Mouse (Mus musculus) intestine, postnatal 0 days (tissue): Measurements from ENCODE around the gene Ccl25. TPM values are rescaled to one million over a fixed set of nuclear protein-coding genes. Genes with fewer than 3 reads are reported as not detected.

Source experiments
- ATAC-seq: fragments of 200-750 bp; cut with Nextera tagmentation; 2 replicates; pipeline ENCODE4 v1.8.0; 2017; ENCODE audit warnings: mild to moderate bottlenecking, moderate TSS enrichment, moderate library complexity
- H3K27ac ChIP-seq: fragments of 300-500 bp; sonication (generic); 2 replicates; pipeline ENCODE4 v1.5.1; 2014; ENCODE audit warnings: mild to moderate bottlenecking, low read depth, low read length, moderate library complexity
- H3K27me3 ChIP-seq: fragments of 300-500 bp; sonication (generic); replicated peaks from 2 replicates; pipeline ENCODE4 v1.6.1; 2014; ENCODE audit warnings: low read length, mixed read lengths; ENCODE audit not compliant: control insufficient read depth, insufficient read depth
- H3K36me3 ChIP-seq: fragments of 300-500 bp; sonication (generic); 2 replicates; pipeline ENCODE4 v1.6.1; 2014; ENCODE audit warnings: mild to moderate bottlenecking, moderate library complexity; ENCODE audit not compliant: control insufficient read depth, insufficient read depth
- H3K4me1 ChIP-seq: fragments of 300-500 bp; sonication (generic); replicated peaks from 2 replicates; pipeline ENCODE4 v1.6.1; 2014; ENCODE audit warnings: antibody characterized with exemption, low read length, mixed read lengths; ENCODE audit not compliant: control insufficient read depth, insufficient read depth
- H3K4me2 ChIP-seq: fragments of 300-500 bp; sonication (generic); replicated peaks from 2 replicates; pipeline ENCODE4 v1.6.1; 2014; ENCODE audit warnings: low read depth, mild to moderate bottlenecking, moderate library complexity
- H3K4me3 ChIP-seq: fragments of 300-500 bp; sonication (generic); 2 replicates; pipeline ENCODE4 v1.5.1; 2014; ENCODE audit warnings: low read depth, low read length
- H3K9ac ChIP-seq: fragments of 300-500 bp; sonication (generic); 2 replicates; pipeline ENCODE4 v1.6.1; 2014; ENCODE audit warnings: mild to moderate bottlenecking, low read depth, low read length
- H3K9me3 ChIP-seq: fragments of 300-500 bp; sonication (generic); 2 replicates; pipeline ENCODE4 v1.6.1; 2016; ENCODE audit warnings: mixed run types; ENCODE audit not compliant: control insufficient read depth
- CTCF ChIP-seq: sonication (generic); IDR thresholded peaks from 2 replicates; pipeline ENCODE4 v1.5.1; 2016; ENCODE audit warnings: low read depth, mild to moderate bottlenecking, control low read depth, antibody characterized with exemption, moderate library complexity
- WGBS: fragments of 180-500 bp; shearing (Covaris S2); extraction: QIAGEN DNeasy Blood & Tissue Kit; methylation state at CpG from one replicate; pipeline ENCODE4 v1.1.7; 2014; 5-methylcytosine and 5-hydroxymethylcytosine counted together
- polyA plus RNA-seq: library from polyadenylated mRNA; unstranded; fragments of >200 nt; fragmentation: Nextera tagmentation; extraction: Ambion mirVana; gene quantifications from 2 replicates; pipeline ENCODE4 v1.2.1, GENCODE M21; 2015

Gene Ccl25
- polyA plus RNA-seq, 1 experiment from 2014 or later = 190 TPM

DNA sequence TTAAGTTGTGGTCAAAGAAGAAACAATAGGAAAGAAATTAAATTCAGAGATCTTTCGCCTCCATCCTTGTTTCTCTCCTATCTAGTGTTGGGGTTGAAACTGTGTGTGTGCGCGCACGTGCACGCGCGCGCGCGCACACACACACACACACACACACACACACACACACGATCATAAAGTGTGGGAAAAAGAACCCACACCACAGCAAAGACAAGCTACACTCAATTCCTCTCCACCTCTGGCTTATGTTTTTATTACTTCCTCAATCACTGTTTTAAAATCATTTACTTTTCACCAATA is 5.5 kb upstream of the Ccl25 start:
- no peak for ATAC-seq
- Histone ChIP-seq H3K36me3 (peaks cover 3% of the 10 kb centered on the region; the same call in 1 of the 2 replicates), H3K27me3 (no peaks in the 10 kb centered on the region), H3K4me3 (no peak overlapping the region), H3K27ac (no peak overlapping the region), H3K4me2 (no peak overlapping the region), H3K9ac (no peak overlapping the region), H3K9me3 (no peaks in the 10 kb centered on the region), H3K4me1 (0 out of 2 replicates have a peak, but pooled peaks cover 5% of the 10 kb centered on the region)
- 84% methylated on average over 11 of the region's 11 CpGs for WGBS
- no peak for TF ChIP-seq CTCF

DNA sequence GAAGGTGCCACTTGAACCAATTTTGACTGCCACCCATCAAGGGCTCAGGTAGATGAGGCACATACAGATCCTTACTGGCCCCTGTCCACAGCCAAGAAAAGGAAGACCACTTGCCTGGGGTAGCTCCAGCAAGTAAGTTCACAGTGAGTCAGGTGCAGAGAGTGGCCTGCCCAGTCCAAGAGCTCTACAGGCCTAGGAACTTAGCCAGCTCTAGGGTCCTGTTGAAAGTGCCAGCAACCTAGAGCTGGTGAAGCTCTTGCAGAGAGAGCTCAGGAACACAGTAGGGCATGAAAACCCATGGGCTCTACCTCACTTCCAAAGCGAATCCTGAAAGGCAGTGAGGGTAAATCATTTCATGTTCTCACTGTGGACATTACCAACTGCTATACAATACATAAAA is 4.6 kb upstream of the Ccl25 start:
- 0 out of 2 replicates have a peak, but pooled peaks cover 5% of the 10 kb centered on the region for H3K4me1 ChIP-seq
- no peak overlapping the region for H3K27ac ChIP-seq
- no peak overlapping the region for H3K4me3 ChIP-seq
- no peaks in the 10 kb centered on the region for H3K9me3 ChIP-seq
- no peak for TF ChIP-seq CTCF
- no peaks in the 10 kb centered on the region for H3K27me3 ChIP-seq
- ATAC-seq = no peak
- no peak overlapping the region for H3K9ac ChIP-seq
- no peak overlapping the region for H3K4me2 ChIP-seq
- H3K36me3 ChIP-seq = peaks cover 3% of the 10 kb centered on the region; the same call in 1 of the 2 replicates
- WGBS = 95% methylated on average over 1 of the region's 1 CpGs

DNA sequence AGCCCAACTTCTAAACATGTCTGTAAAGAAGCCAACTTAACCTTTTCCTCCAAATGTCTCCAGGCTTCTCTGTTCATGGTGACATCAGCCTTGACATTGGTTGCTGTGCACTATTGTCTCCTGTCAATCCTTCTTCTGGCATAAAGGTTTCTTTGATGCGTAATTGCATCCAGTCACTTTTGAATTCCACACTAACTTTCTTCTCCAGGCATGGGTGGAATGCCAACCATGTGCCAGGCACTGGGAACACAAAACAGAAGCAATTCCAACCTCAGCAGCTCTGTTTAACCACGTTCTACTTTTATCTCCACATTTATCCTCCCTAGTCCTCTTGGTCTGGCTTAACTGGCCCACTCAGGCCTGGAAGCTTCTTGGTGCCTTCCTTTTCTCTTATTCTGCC is 4.0 kb upstream of the Ccl25 start:
- Histone ChIP-seq H3K9me3 (no peaks in the 10 kb centered on the region), H3K27me3 (no peaks in the 10 kb centered on the region), H3K27ac (no peak overlapping the region), H3K4me3 (no peak overlapping the region), H3K9ac (no peak overlapping the region), H3K4me1 (0 out of 2 replicates have a peak, but pooled peaks cover 5% of the 10 kb centered on the region), H3K4me2 (no peak overlapping the region), H3K36me3 (peaks cover 3% of the 10 kb centered on the region; the same call in 1 of the 2 replicates)
- TF ChIP-seq CTCF = no peak
- 63% methylated on average over 2 of the region's 2 CpGs for WGBS
- ATAC-seq = no peak

DNA sequence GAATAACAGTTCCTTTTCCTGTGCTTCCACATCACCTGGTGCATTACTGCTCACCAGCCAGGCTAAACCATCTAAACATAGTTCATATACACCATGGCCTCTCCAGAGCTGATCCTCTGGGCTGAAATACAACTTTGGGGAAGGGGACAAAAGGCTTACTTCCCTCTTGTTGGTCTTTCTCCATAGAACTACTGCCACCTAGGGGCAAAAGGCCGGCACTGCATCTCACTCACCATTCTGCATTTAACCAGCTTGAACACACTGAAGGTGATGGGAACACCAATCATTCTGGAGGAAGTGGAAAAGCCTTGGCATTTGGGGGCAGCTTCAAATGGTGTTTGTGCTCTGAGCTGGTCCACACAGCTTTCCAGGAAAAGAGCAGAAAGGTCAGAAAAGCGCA is 2.5 kb upstream of the Ccl25 start:
- H3K4me3 ChIP-seq = no peak overlapping the region
- 0 out of 2 replicates have a peak, but pooled peaks cover 5% of the 10 kb centered on the region for H3K4me1 ChIP-seq
- no peak overlapping the region for H3K27ac ChIP-seq
- H3K36me3 ChIP-seq = peaks cover 3% of the 10 kb centered on the region; the same call in 1 of the 2 replicates
- H3K9ac ChIP-seq = no peak overlapping the region
- peak; percentile 94 for TF ChIP-seq CTCF
- 29% methylated on average over 2 of the region's 2 CpGs for whole genome bisulfite sequencing
- H3K4me2 ChIP-seq = no peak overlapping the region
- H3K9me3 ChIP-seq = no peaks in the 10 kb centered on the region
- no peak for ATAC-seq
- H3K27me3 ChIP-seq = no peaks in the 10 kb centered on the region

DNA sequence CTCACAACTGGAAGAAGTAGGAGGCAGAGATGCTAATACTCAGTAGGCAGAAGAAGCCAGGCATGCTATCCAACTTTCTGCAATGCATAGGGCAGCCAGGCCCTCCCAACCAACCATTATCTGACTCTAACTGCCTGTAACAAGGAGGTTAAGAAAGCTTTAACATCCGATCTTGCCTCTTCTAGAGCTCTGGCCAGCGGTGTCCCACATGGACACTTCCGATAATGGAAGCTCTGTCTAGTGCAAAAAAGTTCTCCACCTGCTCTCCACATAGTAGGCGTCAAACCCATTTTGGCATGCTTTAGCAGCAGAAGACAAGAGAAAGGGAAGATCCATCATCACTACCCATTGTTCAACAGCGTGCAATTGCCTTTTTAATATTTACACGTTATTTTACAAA is 1.1 kb upstream of the Ccl25 start:
- Histone ChIP-seq H3K27ac (no peak overlapping the region), H3K9me3 (no peaks in the 10 kb centered on the region), H3K9ac (peak overlapping the region; percentile 91), H3K4me3 (peak overlapping the region; percentile 77), H3K4me2 (peak overlapping the region; percentile 72), H3K4me1 (0 out of 2 replicates have a peak, but pooled peaks cover 2% of the 10 kb centered on the region), H3K36me3 (peaks cover 17% of the 10 kb centered on the region), H3K27me3 (no peaks in the 10 kb centered on the region)
- no peak for ATAC-seq
- under 1% methylated on average over 6 of the region's 6 CpGs for WGBS
- no peak for TF ChIP-seq CTCF

DNA sequence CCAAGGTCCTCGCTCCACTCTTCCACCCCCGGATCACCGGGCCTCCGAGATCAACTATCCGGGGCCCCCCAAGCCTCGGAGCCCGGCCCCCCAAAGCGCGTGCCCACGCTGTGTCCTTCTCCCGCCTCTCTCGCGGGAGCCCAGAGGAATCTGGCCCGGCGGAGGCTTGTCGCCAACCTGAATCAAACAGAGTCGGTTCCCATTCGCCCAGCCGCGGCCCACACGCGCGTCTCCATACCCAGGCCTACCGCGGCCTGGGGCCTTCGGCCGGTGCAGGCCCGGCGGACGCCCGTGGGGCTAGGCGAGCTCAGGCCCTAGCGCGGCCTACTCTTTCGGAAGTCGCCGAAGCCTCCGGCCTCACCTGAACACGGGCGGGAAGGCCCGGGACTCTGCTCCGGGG is 485 bp upstream of the Ccl25 start:
- no peaks in the 10 kb centered on the region for H3K27me3 ChIP-seq
- H3K27ac ChIP-seq = peak overlapping the region; percentile 90
- peak overlapping the region; percentile 77 for H3K4me3 ChIP-seq
- WGBS = under 1% methylated on average over 42 of the region's 42 CpGs
- H3K4me1 ChIP-seq = no peaks in the 10 kb centered on the region
- no peak for TF ChIP-seq CTCF
- peak overlapping the region; percentile 91 for H3K9ac ChIP-seq
- peak; percentile 73 for ATAC-seq
- peaks cover 22% of the 10 kb centered on the region for H3K36me3 ChIP-seq
- no peaks in the 10 kb centered on the region for H3K9me3 ChIP-seq
- H3K4me2 ChIP-seq = peak overlapping the region; percentile 72

DNA sequence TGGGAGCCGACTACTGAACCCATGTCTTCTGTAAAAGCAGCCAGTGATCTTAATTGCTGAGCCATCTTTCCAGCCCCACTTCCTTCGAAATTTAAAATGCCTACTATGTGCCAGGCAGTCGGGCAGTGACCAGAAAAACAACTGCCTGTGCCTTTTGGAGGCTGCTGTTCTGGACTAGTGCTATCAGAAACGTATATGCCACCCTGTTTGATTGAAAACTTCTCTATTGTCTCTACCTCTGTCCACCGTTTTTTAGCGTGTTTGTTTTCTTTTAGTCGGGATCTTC is 684 bp downstream of the Ccl25 start:
- Histone ChIP-seq H3K4me3 (peak overlapping the region; percentile 77), H3K27ac (0 out of 2 replicates have a peak overlapping the region, but pooled peaks have one; percentile 90)

More for the DNA sequence above, 684 bp downstream of the Ccl25 start:
- Histone ChIP-seq H3K4me2 (peak overlapping the region; percentile 72), H3K27me3 (no peaks in the 10 kb centered on the region), H3K9me3 (no peaks in the 10 kb centered on the region), H3K9ac (peak overlapping the region; percentile 91; the same call in 1 of the 2 replicates), H3K4me1 (no peaks in the 10 kb centered on the region), H3K36me3 (peaks cover 25% of the 10 kb centered on the region)
- TF ChIP-seq CTCF = no peak
- ATAC-seq = no peak
- 33% methylated on average over 7 of the region's 7 CpGs for WGBS
